Comparison of ENCODE assay signal across 15 mouse cellular contexts in genomic region chr2:172292525-172293405, GRCm38 (mm10). TPM values are rescaled to one million over a fixed set of nuclear protein-coding genes. Genes with fewer than 3 reads are reported as not detected.
A peak's percentile ranks its signal among the peaks of the same experiment; 100 is the strongest.
DNase-seq lines count a peak whose midpoint lies in the region; ATAC-seq and TF ChIP-seq lines count a peak whose summit lies in the region.
"Had no signal": no experiment of that assay in that cellular context is flagged by ENCODE, and none has a peak within 500 bp of the region (broad histone marks: within the 10 kb centered on the region; RNA-seq: fewer than 3 reads in every experiment).

No protein-coding gene starts in this region.

- 52% methylated on average over 14 of the region's 14 CpGs for WGBS in kidney, postnatal 0 days
- 26% methylated on average over 14 of the region's 14 CpGs for WGBS in forebrain, embryonic 14.5 days
- 44% methylated on average over 14 of the region's 14 CpGs for WGBS in hindbrain, postnatal 0 days
- WGBS in olfactory bulb, adult 2 months = 39% methylated on average over 14 of the region's 14 CpGs

- H3K9me3 ChIP-seq in kidney, postnatal 0 days (replicated peaks; ENCODE audit: low read length) = no peaks in the 10 kb centered on the region
- no peaks in the 10 kb centered on the region for H3K9me3 ChIP-seq in forebrain, embryonic 14.5 days (replicated peaks; ENCODE audit: control insufficient read depth, low read length)
- H3K9me3 ChIP-seq in hindbrain, postnatal 0 days (ENCODE audit: low read length) = no peaks in the 10 kb centered on the region
- H3K9me3 ChIP-seq: heart, embryonic 12.5 days; liver, embryonic 15.5 days had no signal

- H3K27me3 ChIP-seq in kidney, postnatal 0 days (ENCODE audit: insufficient read depth, low read length) = no peaks in the 10 kb centered on the region
- no peaks in the 10 kb centered on the region for H3K27me3 ChIP-seq in forebrain, embryonic 14.5 days (replicated peaks; ENCODE audit: control insufficient read depth, insufficient read depth, low read length)
- no peaks in the 10 kb centered on the region for H3K27me3 ChIP-seq in hindbrain, postnatal 0 days (ENCODE audit: insufficient read depth, low read length)
- H3K27me3 ChIP-seq: heart, embryonic 12.5 days; liver, embryonic 15.5 days had no signal

- no peak overlapping the region for H3K9ac ChIP-seq in kidney, postnatal 0 days (ENCODE audit: low read depth, low read length)
- H3K9ac ChIP-seq in forebrain, embryonic 14.5 days (ENCODE audit: low read length) = no peak overlapping the region
- peak overlapping the region; percentile 14; the same call in 1 of the 2 replicates for H3K9ac ChIP-seq in hindbrain, postnatal 0 days (replicated peaks; ENCODE audit: low read length)
- H3K9ac ChIP-seq: heart, embryonic 12.5 days had no signal

- intact Hi-C loops in gastrocnemius, adult 2 months (cut with DNase I) = no loop called here

- DNase-seq in kidney, postnatal 0 days (ENCODE audit: low spot score) = peak; percentile 63
- no peak for DNase-seq in kidney, postnatal 4 days
- peak; percentile 76 for DNase-seq in forebrain, embryonic 14.5 days (ENCODE audit: low spot score)
- DNase-seq in hindbrain, postnatal 0 days (ENCODE audit: low spot score) = peak; percentile 25
- DNase-seq in heart, adult 8-10 months (ENCODE audit: low spot score) = no peak
- DNase-seq in gastrocnemius, adult 2 months = no peak
- no peak for DNase-seq in cerebellum, adult 11-12 months
- DNase-seq: cerebellum, adult 2 months; gastrocnemius, postnatal 10 days; lung, postnatal 4 days had no signal

- H3K36me3 ChIP-seq in kidney, postnatal 0 days (ENCODE audit: insufficient read depth, low read length) = no peaks in the 10 kb centered on the region
- no peaks in the 10 kb centered on the region for H3K36me3 ChIP-seq in forebrain, embryonic 14.5 days (ENCODE audit: control insufficient read depth, insufficient read depth, low read length)
- no peaks in the 10 kb centered on the region for H3K36me3 ChIP-seq in hindbrain, postnatal 0 days (ENCODE audit: insufficient read depth, low read length)
- H3K36me3 ChIP-seq: heart, embryonic 12.5 days; liver, embryonic 15.5 days had no signal

- no peak for TF ChIP-seq POLR2A in olfactory bulb, adult 2 months (IDR thresholded peaks at IDR 0.05; ENCODE audit: insufficient read depth, low read depth, low read length)

- ATAC-seq in kidney, postnatal 0 days (replicated peaks; ENCODE audit: low FRiP score, low read depth) = no peak
- ATAC-seq in forebrain, embryonic 14.5 days = peak; percentile 43
- peak; percentile 39; the same call in 1 of the 2 replicates for ATAC-seq in hindbrain, postnatal 0 days

- H3K4me1 ChIP-seq in kidney, postnatal 0 days (replicated peaks; ENCODE audit: insufficient read depth, low read length) = no peaks in the 10 kb centered on the region
- H3K4me1 ChIP-seq in forebrain, embryonic 14.5 days (ENCODE audit: control insufficient read depth, insufficient read depth, low read length) = peaks cover 14% of the 10 kb centered on the region
- no peaks in the 10 kb centered on the region for H3K4me1 ChIP-seq in hindbrain, postnatal 0 days (ENCODE audit: insufficient read depth, low read length)
- H3K4me1 ChIP-seq in olfactory bulb, adult 2 months (ENCODE audit: control insufficient read depth, insufficient read depth, low read length) = peaks cover 13% of the 10 kb centered on the region

- H3K4me2 ChIP-seq in kidney, postnatal 0 days (ENCODE audit: low read length) = no peak overlapping the region
- H3K4me2 ChIP-seq in forebrain, embryonic 14.5 days (ENCODE audit: low read length) = peak overlapping the region; percentile 21; the same call in 1 of the 2 replicates
- H3K4me2 ChIP-seq in hindbrain, postnatal 0 days (ENCODE audit: low read depth, low read length) = no peak overlapping the region
- H3K4me2 ChIP-seq: heart, embryonic 12.5 days had no signal

- no peak overlapping the region for H3K4me3 ChIP-seq in kidney, postnatal 0 days (replicated peaks; ENCODE audit: low read depth, low read length)
- H3K4me3 ChIP-seq in forebrain, embryonic 14.5 days (ENCODE audit: low read depth, low read length) = no peak overlapping the region
- no peak overlapping the region for H3K4me3 ChIP-seq in hindbrain, postnatal 0 days (ENCODE audit: low read length)
- no peak overlapping the region for H3K4me3 ChIP-seq in olfactory bulb, adult 2 months (ENCODE audit: insufficient read depth, low read depth, low read length)
- H3K4me3 ChIP-seq in gastrocnemius, adult 2 months = no peak overlapping the region
- H3K4me3 ChIP-seq: heart, embryonic 12.5 days; liver, embryonic 15.5 days; myocyte had no signal

- no peak overlapping the region for H3K27ac ChIP-seq in kidney, postnatal 0 days
- peak overlapping the region; percentile 67 for H3K27ac ChIP-seq in forebrain, embryonic 14.5 days (ENCODE audit: low read depth, low read length)
- H3K27ac ChIP-seq in hindbrain, postnatal 0 days = 0 out of 2 replicates have a peak overlapping the region, but pooled peaks have one; percentile 32
- peak overlapping the region; percentile 69 for H3K27ac ChIP-seq in olfactory bulb, adult 2 months (ENCODE audit: insufficient read depth, low read depth, low read length)
- H3K27ac ChIP-seq in gastrocnemius, adult 2 months = no peak overlapping the region

- no peak for TF ChIP-seq CTCF in kidney, postnatal 0 days (IDR thresholded peaks at IDR 0.05; ENCODE audit: low read depth)
- TF ChIP-seq CTCF in hindbrain, postnatal 0 days (IDR thresholded peaks at IDR 0.05; ENCODE audit: low read depth) = no peak
- no peak for TF ChIP-seq CTCF in olfactory bulb, adult 2 months (IDR thresholded peaks at IDR 0.05; ENCODE audit: insufficient read depth, low read depth, low read length)
- TF ChIP-seq CTCF in gastrocnemius, adult 2 months (IDR thresholded peaks at IDR 0.05) = no peak

RNA-seq across cellular contexts. Expression of gene Mc3r, which starts 44.5 kb away (rescaled TPM):
- polyA plus RNA-seq in kidney, postnatal 0 days (2015; fragmentation: Nextera tagmentation; extraction: Ambion mirVana) = not detected in 2 replicates
- polyA plus RNA-seq in forebrain, embryonic 14.5 days (2014; fragmentation: Nextera tagmentation; extraction: Ambion mirVana) = 0.07 and 0.55 TPM in 2 replicates
- total RNA-seq in hindbrain, postnatal 0 days (2014; rRNA removed) = 0.31 TPM in 1 of 2 replicates, not detected in the other
- 0.30 and 0.38 TPM in 2 replicates for polyA plus RNA-seq in hindbrain, postnatal 0 days (2015; fragmentation: Nextera tagmentation; extraction: Ambion mirVana)
- not detected in 2 replicates for polyA plus RNA-seq in olfactory bulb, adult 2 months (2012; ENCODE audit: insufficient read depth, insufficient read length, low replicate concordance, missing spikeins)
- not detected for total RNA-seq in heart, adult 8-10 months (2022)
- not detected for total RNA-seq in gastrocnemius, adult 2 months (2021)
- total RNA-seq: gastrocnemius, postnatal 10 days had no signal
- polyA plus RNA-seq: heart, embryonic 12.5 days; intestine, embryonic 14.5 days; myocyte had no signal

RNA-seq across cellular contexts. Expression of gene Fam210b, which starts 52.6 kb away (rescaled TPM):
- polyA plus RNA-seq in kidney, postnatal 0 days (2015; fragmentation: Nextera tagmentation; extraction: Ambion mirVana) = 11.7 and 12.1 TPM in 2 replicates
- 51.5 and 53.1 TPM in 2 replicates for polyA plus RNA-seq in forebrain, embryonic 14.5 days (2014; fragmentation: Nextera tagmentation; extraction: Ambion mirVana)
- total RNA-seq in hindbrain, postnatal 0 days (2014; rRNA removed) = 10.9 and 11.8 TPM in 2 replicates
- 23.0 and 23.1 TPM in 2 replicates for polyA plus RNA-seq in hindbrain, postnatal 0 days (2015; fragmentation: Nextera tagmentation; extraction: Ambion mirVana)
- polyA plus RNA-seq in olfactory bulb, adult 2 months (2012; ENCODE audit: insufficient read depth, insufficient read length, low replicate concordance, missing spikeins) = not detected in 2 replicates
- 1 to 10 TPM; 5.0 to 7.1 (median 5.9) TPM for total RNA-seq in heart, adult 8-10 months (2022)
- 1 to 10 TPM; 5.0 to 6.4 TPM for total RNA-seq in gastrocnemius, adult 2 months (2021)

Comparison
In these comparisons a context has a peak if more than half of its experiments do, and no peak if none do; other contexts are left out.
1. DNase-seq: peak in kidney, postnatal 0 days (single experiment), forebrain, embryonic 14.5 days (single experiment) and hindbrain, postnatal 0 days (single experiment); none in kidney, postnatal 4 days (0 of 2), heart, adult 8-10 months (single experiment), gastrocnemius, adult 2 months (single experiment) and cerebellum, adult 11-12 months (single experiment).
2. H3K27ac ChIP-seq: peak in forebrain, embryonic 14.5 days (single experiment), hindbrain, postnatal 0 days (single experiment) and olfactory bulb, adult 2 months (single experiment); none in kidney, postnatal 0 days (single experiment) and gastrocnemius, adult 2 months (single experiment).